Mouse (Mus musculus) left cerebral cortex, postnatal 25 days (tissue): ENCODE measurements around the gene Olfr218. TPM values are rescaled to one million over a fixed set of nuclear protein-coding genes. Genes with fewer than 3 reads are reported as not detected.
"Not testable (repeated sequence)": the region's sequence is repeated elsewhere in the genome, so short reads cannot be mapped to it uniquely, and the experiment has no call there.

Experiments
- DNase-seq, 2 experiments: peaks; one replicate each; pipeline ENCODE4 v3.0.0; 2022; ENCODE audit warnings: low spot score in 2 of 2, mixed read lengths in 1 of 2
- intact Hi-C: fragments of 180-260 bp; cut with DNase I; formaldehyde crosslinking; loops from one replicate; pipeline ENCODE4 v1.15.1; 2025
- total RNA-seq, 2 experiments: library from RNA; stranded (reverse); gene quantifications; 2 replicates each; pipeline ENCODE4 v1.2.3; 2021

Gene Olfr218
- total RNA-seq: not detected

GRCm38 (mm10) chr1:173197508-173197907, at the start of gene Olfr218:
Gene Olfr218 (plus strand): TSS chr1:173197808.
- DNase-seq: no peak
- intact Hi-C loops: no loop called here

GRCm38 (mm10) chr1:173174154-173174842, 23.3 kb upstream of the Olfr218 start:
- DNase-seq: no peak
- intact Hi-C loops: no loop called here

- no peak for DNase-seq
- intact Hi-C loops: no loop called here
These were observed 7.1 kb upstream of the Olfr218 start, which contains the start of gene Olfr1406 for GRCm38 (mm10) chr1:173190540-173190939. Gene Olfr1406 (minus strand): TSS chr1:173190640.

GRCm38 (mm10) chr1:173192059-173192458, 5.5 kb upstream of the Olfr218 start:
- intact Hi-C loops: no loop called here

GRCm38 (mm10) chr1:173196359-173196758, 1.2 kb upstream of the Olfr218 start:
- intact Hi-C loops: no loop called here
- no peak for DNase-seq

More at GRCm38 (mm10) chr1:173192059-173192458, 5.5 kb upstream of the Olfr218 start:
- no peak for DNase-seq

- intact Hi-C loops: no loop called here
- DNase-seq: no peak
These were observed 14.5 kb downstream of the Olfr218 start, which contains the start of gene Olfr1404 for GRCm38 (mm10) chr1:173212092-173212491. Gene Olfr1404 (plus strand): TSS chr1:173212392.

- intact Hi-C loops: no loop called here
- DNase-seq: no peak
These were observed 18.9 kb downstream of the Olfr218 start for GRCm38 (mm10) chr1:173216481-173216880.

GRCm38 (mm10) chr1:173227081-173227480, 29.5 kb downstream of the Olfr218 start, which contains the start of gene Fcer1a:
Gene Fcer1a (minus strand): TSS chr1:173227214.
- no peak for DNase-seq
- intact Hi-C loops: no loop called here

- DNase-seq, intact Hi-C loops: not testable (repeated sequence)
These were observed 39.4 kb downstream of the Olfr218 start for GRCm38 (mm10) chr1:173237004-173237403.

GRCm38 (mm10) chr1:173249888-173250287, 52.3 kb downstream of the Olfr218 start:
- intact Hi-C loops: no loop called here
- DNase-seq: no peak

Other genes with a start within 250 kb of the Olfr218 start
- gene Olfr16, start 247.4 kb upstream of the Olfr218 start, total RNA-seq: not detected
- gene Olfr1408, start 60.4 kb upstream of the Olfr218 start, total RNA-seq: not detected
- not detected for gene Olfr1406, start 7.2 kb upstream of the Olfr218 start, total RNA-seq
- gene Olfr1404, start 14.6 kb downstream of the Olfr218 start, total RNA-seq: not detected
- gene Fcer1a, start 29.4 kb downstream of the Olfr218 start, total RNA-seq: not detected
- gene Olfr418, start 68.2 kb downstream of the Olfr218 start, total RNA-seq: not detected
- gene Mptx2, start 80.0 kb downstream of the Olfr218 start, total RNA-seq: not detected
- gene Ackr1, start 135.9 kb downstream of the Olfr218 start, total RNA-seq: 100 to 1,000 TPM in 1 of 2 experiments, 10 to 100 TPM in 1; 89.1 to 100 TPM
- 1 to 10 TPM; 1.6 to 2.5 TPM for gene Aim2, start 153.1 kb downstream of the Olfr218 start, total RNA-seq
- 100 to 1,000 TPM; 428 to 459 TPM for gene Cadm3, start 169.9 kb downstream of the Olfr218 start, total RNA-seq